In the genomic region with DNA sequence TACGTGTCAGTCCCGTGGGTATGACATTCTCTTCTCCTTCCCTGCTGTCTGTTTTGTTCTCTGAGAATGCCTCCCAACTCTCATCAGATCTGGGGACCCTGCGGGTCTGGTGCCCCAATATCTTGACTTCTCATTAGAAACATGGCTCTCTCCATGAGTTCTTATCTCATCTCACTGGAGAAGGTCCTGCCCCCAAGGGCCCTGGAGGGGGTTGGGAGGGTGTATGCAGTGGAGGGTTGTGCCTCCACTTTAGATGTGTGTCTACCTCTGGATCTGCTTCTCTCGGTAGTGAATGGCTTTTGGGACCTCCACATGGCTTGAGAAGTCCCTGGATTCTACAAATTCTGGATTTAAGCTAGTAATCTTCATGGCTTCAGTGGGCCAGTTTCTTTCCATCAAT, we compare ENCODE assay signal across 27 mouse cellular contexts. TPM values are rescaled to one million over a fixed set of nuclear protein-coding genes. Genes with fewer than 3 reads are reported as not detected.
DNase-seq lines count a peak whose midpoint lies in the region; ATAC-seq and TF ChIP-seq lines count a peak whose summit lies in the region.
"Had no signal": no experiment of that assay in that cellular context is flagged by ENCODE, and none has a peak within 500 bp of the region (broad histone marks: within the 10 kb centered on the region; RNA-seq: fewer than 3 reads in every experiment).

No protein-coding gene starts in this region.

- H3K27ac ChIP-seq in thymus, adult 2 months (ENCODE audit: control insufficient read depth, insufficient read depth, low read length), result peak overlapping the region; percentile 68
- no peak overlapping the region for H3K27ac ChIP-seq in MEL (ENCODE audit: control insufficient read depth, low read depth, low read length)
- no peak overlapping the region for H3K27ac ChIP-seq in liver, embryonic 11.5 days (ENCODE audit: low read depth, low read length)
- H3K27ac ChIP-seq in liver, embryonic 13.5 days, result no peak overlapping the region
- H3K27ac ChIP-seq: embryonic facial prominence, embryonic 13.5 days; embryonic facial prominence, embryonic 15.5 days; forebrain, embryonic 10.5 days; forebrain, embryonic 12.5 days had no signal

- H3K4me2 ChIP-seq in liver, embryonic 11.5 days, result no peak overlapping the region
- no peak overlapping the region for H3K4me2 ChIP-seq in liver, embryonic 13.5 days
- H3K4me2 ChIP-seq: embryonic facial prominence, embryonic 13.5 days; embryonic facial prominence, embryonic 15.5 days; forebrain, embryonic 12.5 days had no signal

- TF ChIP-seq EP300 in MEL (IDR thresholded peaks at IDR 0.05; ENCODE audit: low read depth in 1 of 2, low read length in 2 of 2), result no peak; a peak in 1 of 4 replicates

- WGBS in thymus, adult 2 months, result 93% methylated on average over 4 of the region's 4 CpGs
- WGBS in liver, embryonic 11.5 days, result 69% methylated on average over 4 of the region's 4 CpGs
- 47% methylated on average over 4 of the region's 4 CpGs for WGBS in liver, embryonic 13.5 days (ENCODE audit: insufficient replicate concordance)

- no peak for TF ChIP-seq CTCF in thymus, adult 2 months (IDR thresholded peaks at IDR 0.05; ENCODE audit: borderline replicate concordance, control insufficient read depth, extremely low read depth, insufficient read depth, low read length, poor library complexity)
- TF ChIP-seq CTCF in MEL (IDR thresholded peaks at IDR 0.05 in 2 of 3, conservative IDR thresholded peaks at IDR 0.05 in 1 of 3; ENCODE audit: control insufficient read depth in 1 of 3, insufficient read depth in 1 of 3, low read depth in 2 of 3, low read length in 3 of 3, poor library complexity in 1 of 3, severe bottlenecking in 1 of 3), result no peak

- no peaks in the 10 kb centered on the region for H3K27me3 ChIP-seq in thymus, adult 2 months (ENCODE audit: control insufficient read depth, insufficient read depth, low read length)
- H3K27me3 ChIP-seq in MEL (ENCODE audit: control insufficient read depth in 1 of 2, insufficient read depth in 2 of 2, low read length in 2 of 2), result no peaks in the 10 kb centered on the region
- H3K27me3 ChIP-seq in liver, embryonic 11.5 days (replicated peaks; ENCODE audit: control insufficient read depth, insufficient read depth, low read length), result no peaks in the 10 kb centered on the region
- no peaks in the 10 kb centered on the region for H3K27me3 ChIP-seq in liver, embryonic 13.5 days
- H3K27me3 ChIP-seq: embryonic facial prominence, embryonic 13.5 days; embryonic facial prominence, embryonic 15.5 days; Patski had no signal

- peaks cover 25% of the 10 kb centered on the region for H3K4me1 ChIP-seq in thymus, adult 2 months (replicated peaks; ENCODE audit: control insufficient read depth, insufficient read depth, low read length)
- H3K4me1 ChIP-seq in MEL (ENCODE audit: control insufficient read depth in 1 of 2, insufficient read depth in 2 of 2, low read length in 2 of 2), result peaks cover 13 to 31% of the 10 kb centered on the region in 2 experiments
- peaks cover 17% of the 10 kb centered on the region for H3K4me1 ChIP-seq in liver, embryonic 11.5 days (replicated peaks; ENCODE audit: control insufficient read depth, insufficient read depth, low read length)
- peaks cover 51% of the 10 kb centered on the region for H3K4me1 ChIP-seq in liver, embryonic 13.5 days (replicated peaks)

- no peak overlapping the region for H3K9ac ChIP-seq in MEL (ENCODE audit: control insufficient read depth, low read depth, low read length, poor library complexity, severe bottlenecking)
- H3K9ac ChIP-seq in liver, embryonic 11.5 days (ENCODE audit: low read depth, low read length), result no peak overlapping the region
- H3K9ac ChIP-seq in liver, embryonic 13.5 days, result no peak overlapping the region
- H3K9ac ChIP-seq: embryonic facial prominence, embryonic 13.5 days; embryonic facial prominence, embryonic 15.5 days; forebrain, embryonic 12.5 days had no signal

- no peak for TF ChIP-seq RAD21 in MEL (IDR thresholded peaks at IDR 0.05; ENCODE audit: low read depth, low read length)

- H3K4me3 ChIP-seq in thymus, adult 2 months (ENCODE audit: control insufficient read depth, insufficient read depth, low read length), result no peak overlapping the region
- H3K4me3 ChIP-seq in MEL (ENCODE audit: control insufficient read depth in 1 of 2, insufficient read depth in 1 of 2, low read depth in 2 of 2, low read length in 2 of 2), result no peak overlapping the region
- no peak overlapping the region for H3K4me3 ChIP-seq in liver, embryonic 11.5 days (ENCODE audit: low read depth, low read length)
- no peak overlapping the region for H3K4me3 ChIP-seq in liver, embryonic 13.5 days (replicated peaks)
- H3K4me3 ChIP-seq: embryonic facial prominence, embryonic 13.5 days; embryonic facial prominence, embryonic 15.5 days; erythroblast, embryonic 14.5 days; forebrain, embryonic 10.5 days; forebrain, embryonic 12.5 days had no signal

- no peak for TF ChIP-seq POLR2A in thymus, adult 2 months (IDR thresholded peaks at IDR 0.05; ENCODE audit: control insufficient read depth, extremely low read depth, insufficient read depth, low read length, poor library complexity)
- no peak for TF ChIP-seq POLR2A in MEL (IDR thresholded peaks at IDR 0.05; ENCODE audit: control insufficient read depth in 1 of 2, insufficient read depth in 1 of 2, low read depth in 1 of 2, low read length in 2 of 2, poor library complexity in 1 of 2)

- H3K79me2 ChIP-seq in MEL (ENCODE audit: control insufficient read depth, insufficient read depth, low read length, poor library complexity), result no peaks in the 10 kb centered on the region; the same call in 1 of the 2 replicates

- DNase-seq in thymus, adult 2 months, result no peak
- no peak for DNase-seq in thymus, postnatal 10 days (ENCODE audit: low spot score in 2 of 2)
- peak; percentile 19 for DNase-seq in MEL (ENCODE audit: low read depth, low spot score)
- DNase-seq in liver, embryonic 11.5 days (ENCODE audit: low spot score), result no peak
- peak; percentile 28 for DNase-seq in liver, embryonic 13.5 days
- no peak for DNase-seq in heart, postnatal 14 days
- no peak for DNase-seq in gastrocnemius, postnatal 10 days
- DNase-seq: adrenal gland, adult 8-10 months; adrenal gland, postnatal 14 days; adrenal gland, postnatal 36 days; cerebellum, adult 11-12 months; cerebellum, adult 2 months; cerebellum, adult 9-11 months; cerebellum, postnatal 14 days; cerebellum, postnatal 36 days; embryo, embryonic 11 days had no signal

- peak; percentile 61 for ATAC-seq in liver, embryonic 11.5 days (replicated peaks; ENCODE audit: low FRiP score)
- ATAC-seq in liver, embryonic 13.5 days (ENCODE audit: low read depth), result peak; percentile 56
- ATAC-seq in megakaryocyte-erythroid progenitor cell, adult 5-6 weeks (replicated peaks; ENCODE audit: low FRiP score, low TSS enrichment, poor library complexity, severe bottlenecking), result no peak
- ATAC-seq: forebrain, embryonic 14.5 days; forebrain, embryonic 16.5 days; Patski had no signal

- intact Hi-C loops in heart, postnatal 14 days (cut with DNase I), result no loop called here

- no peaks in the 10 kb centered on the region for H3K36me3 ChIP-seq in thymus, adult 2 months (ENCODE audit: control insufficient read depth, insufficient read depth, low read length)
- peaks cover 0 to 16% of the 10 kb centered on the region in 2 experiments; a peak in 2 of 4 replicates for H3K36me3 ChIP-seq in MEL (ENCODE audit: control insufficient read depth in 1 of 2, insufficient read depth in 2 of 2, low read length in 2 of 2)
- H3K36me3 ChIP-seq in liver, embryonic 11.5 days (ENCODE audit: control insufficient read depth, insufficient read depth, low read length), result no peaks in the 10 kb centered on the region
- H3K36me3 ChIP-seq in liver, embryonic 13.5 days, result no peaks in the 10 kb centered on the region
- H3K36me3 ChIP-seq: embryonic facial prominence, embryonic 13.5 days; embryonic facial prominence, embryonic 15.5 days; forebrain, embryonic 10.5 days; forebrain, embryonic 12.5 days had no signal

- no peaks in the 10 kb centered on the region for H3K9me3 ChIP-seq in MEL (replicated peaks; ENCODE audit: insufficient read depth, low read length)
- H3K9me3 ChIP-seq in liver, embryonic 11.5 days (ENCODE audit: control insufficient read depth, low read length), result no peaks in the 10 kb centered on the region
- no peaks in the 10 kb centered on the region for H3K9me3 ChIP-seq in liver, embryonic 13.5 days (replicated peaks)
- H3K9me3 ChIP-seq: embryonic facial prominence, embryonic 13.5 days; embryonic facial prominence, embryonic 15.5 days; forebrain, embryonic 10.5 days; forebrain, embryonic 12.5 days had no signal

TF ChIP-seq in MEL, 35 proteins besides CTCF, POLR2A, EP300 and RAD21 (continues in another document):
- TF ChIP-seq USF1 (IDR thresholded peaks at IDR 0.05; ENCODE audit: low read depth, low read length), result no peak
- TF ChIP-seq ELF1 (IDR thresholded peaks at IDR 0.05; ENCODE audit: low read depth, low read length), result no peak
- no peak for TF ChIP-seq SMC3 (IDR thresholded peaks at IDR 0.05; ENCODE audit: low read depth, low read length)
- no peak for TF ChIP-seq SIN3A (IDR thresholded peaks at IDR 0.05; ENCODE audit: low read length)
- no peak for TF ChIP-seq KAT2A (conservative IDR thresholded peaks at IDR 0.05; ENCODE audit: low read depth, low read length)

RNA-seq across cellular contexts. Expression of a gene that starts 1.4 kb away (rescaled TPM):
- 1.8 and 1.9 TPM in 2 replicates for polyA plus RNA-seq in thymus, adult 2 months (2012; rRNA removed)
- total RNA-seq in MEL (2012; rRNA removed), result 0.04 and 0.13 TPM in 2 replicates
- under 1 TPM in 1 of 2 experiments, not detected in 1; 0.19 TPM for polyA plus RNA-seq in MEL (2012; ENCODE audit: insufficient read depth in 1 of 2, insufficient read length in 2 of 2, low read depth in 1 of 2, low replicate concordance in 2 of 2, missing spikeins in 1 of 2)
- polyA plus RNA-seq in liver, embryonic 11.5 days (2014; fragmentation: Nextera tagmentation; extraction: Ambion mirVana), result 0.07 TPM in 1 of 2 replicates, not detected in the other
- 0.06 TPM in 1 of 2 replicates, not detected in the other for polyA plus RNA-seq in liver, embryonic 13.5 days (2015; fragmentation: Nextera tagmentation; extraction: Ambion mirVana)
- total RNA-seq in megakaryocyte-erythroid progenitor cell, adult 5-6 weeks (2014; fragmentation: Nextera tagmentation), result 0.76 and 0.82 TPM in 2 replicates
- total RNA-seq in megakaryocyte-erythroid progenitor cell, adult 5-6 weeks (2017), result not detected in 2 replicates
- not detected for total RNA-seq in heart, postnatal 14 days (2021)
- under 1 TPM; 0.26 to 0.50 TPM for total RNA-seq in gastrocnemius, postnatal 10 days (2021)
- total RNA-seq: adrenal gland, postnatal 14 days; common myeloid progenitor, adult 5-6 weeks had no signal
- polyA plus RNA-seq: embryonic facial prominence, embryonic 11.5 days; embryonic facial prominence, embryonic 13.5 days; embryonic facial prominence, embryonic 15.5 days; forebrain, embryonic 10.5 days; forebrain, embryonic 12.5 days; forebrain, embryonic 14.5 days had no signal

RNA-seq across cellular contexts. Expression of a gene that starts 40.1 kb away (rescaled TPM):
- polyA plus RNA-seq in thymus, adult 2 months (2012; rRNA removed), result 14.6 and 15.5 TPM in 2 replicates
- 57.7 and 60.0 TPM in 2 replicates for total RNA-seq in MEL (2012; rRNA removed)
- 10 to 100 TPM in 1 of 2 experiments, not detected in 1; 94.8 TPM for polyA plus RNA-seq in MEL (2012; ENCODE audit: insufficient read depth in 1 of 2, insufficient read length in 2 of 2, low read depth in 1 of 2, low replicate concordance in 2 of 2, missing spikeins in 1 of 2)
- 235 and 274 TPM in 2 replicates for polyA plus RNA-seq in liver, embryonic 11.5 days (2014; fragmentation: Nextera tagmentation; extraction: Ambion mirVana)
- 161 and 202 TPM in 2 replicates for polyA plus RNA-seq in liver, embryonic 13.5 days (2015; fragmentation: Nextera tagmentation; extraction: Ambion mirVana)
- 109 and 127 TPM in 2 replicates for total RNA-seq in megakaryocyte-erythroid progenitor cell, adult 5-6 weeks (2014; fragmentation: Nextera tagmentation)
- total RNA-seq in megakaryocyte-erythroid progenitor cell, adult 5-6 weeks (2017), result 243 and 279 TPM in 2 replicates
- 10 to 100 TPM; 70.1 to 86.8 TPM for total RNA-seq in heart, postnatal 14 days (2021)
- 10 to 100 TPM; 77.6 to 87.5 TPM for total RNA-seq in gastrocnemius, postnatal 10 days (2021)

Comparison
In these comparisons a context has a peak if more than half of its experiments do, and no peak if none do; other contexts are left out.
1. DNase-seq: peak in MEL (single experiment) and liver, embryonic 13.5 days (single experiment); none in thymus, adult 2 months (single experiment), thymus, postnatal 10 days (0 of 2), liver, embryonic 11.5 days (single experiment), heart, postnatal 14 days (0 of 2) and gastrocnemius, postnatal 10 days (single experiment).